Mouse (Mus musculus) CH12.LX (cell line): ENCODE measurements at regions not wholly inside any gene's neighbourhood (a gene's known extent, or its start where the extent isn't known, plus 50 kb on each side); places are given as distances from the start of the nearest gene placed in this dataset.

Experiments
- CTCF ChIP-seq, 2 experiments: IDR thresholded peaks in 1 of 2; conservative IDR thresholded peaks in 1 of 2; 2 replicates each; pipeline ENCODE4 v1.5.1; 2011 to 2012; ENCODE audit warnings: low read depth in 2 of 2, low read length in 2 of 2, improper control_type of control experiment in 1 of 2, inconsistent platforms in 1 of 2, mild to moderate bottlenecking in 1 of 2, moderate library complexity in 1 of 2
- MEF2A ChIP-seq: IDR thresholded peaks from 2 replicates; pipeline ENCODE4 v1.6.1; 2014; ENCODE audit warnings: low read depth, mild to moderate bottlenecking, inconsistent platforms, low read length, improper control_type of control experiment, borderline replicate concordance
- NRF1 ChIP-seq: IDR thresholded peaks from 2 replicates; pipeline ENCODE4 v1.6.1; 2014; ENCODE audit warnings: low read depth, mild to moderate bottlenecking, inconsistent platforms, low read length, improper control_type of control experiment, moderate library complexity
- POLR2AphosphoS2 ChIP-seq: IDR thresholded peaks from 2 replicates; pipeline ENCODE4 v1.6.1; 2011; ENCODE audit warnings: low read depth, low read length, improper control_type of control experiment
- RAD21 ChIP-seq: IDR thresholded peaks from 2 replicates; pipeline ENCODE4 v1.6.1; 2011; ENCODE audit warnings: low read depth, mild to moderate bottlenecking, low read length, improper control_type of control experiment, moderate library complexity
- SMC3 ChIP-seq: IDR thresholded peaks from 2 replicates; pipeline ENCODE4 v1.6.1; 2011; ENCODE audit warnings: low read depth, low read length, improper control_type of control experiment
- ZNF384 ChIP-seq: IDR thresholded peaks from 2 replicates; pipeline ENCODE4 v1.6.1; 2012; ENCODE audit warnings: low read depth, low read length, improper control_type of control experiment, inconsistent platforms

- TF ChIP-seq MEF2A (no peak), ZNF384 (no peak), RAD21 (no peak), CTCF (conservative IDR thresholded peaks at IDR 0.05 in 1 of 2, IDR thresholded peaks at IDR 0.05 in 1 of 2; ENCODE audit: low read depth in 2 of 2, low read length in 2 of 2) (no peak), SMC3 (no peak), POLR2AphosphoS2 (no peak), NRF1 (no peak)
Measured at GRCm38 (mm10) chr4:21441274-21441673, 244.5 kb downstream of the Prdm13 start.
